Mouse (Mus musculus) G1E (cell line): ENCODE data around the gene Snx10.

Experiments used
- CTCF ChIP-seq: IDR thresholded peaks from 2 replicates; pipeline ENCODE4 v1.5.1; 2012; ENCODE audit warnings: low read depth, low read length, inconsistent platforms, mixed read lengths
- GATA1 ChIP-seq: IDR thresholded peaks from 2 replicates; pipeline ENCODE4 v1.6.1; 2012; ENCODE audit warnings: borderline replicate concordance, low read length, inconsistent platforms, mixed read lengths
- GATA2 ChIP-seq: IDR thresholded peaks from 2 replicates; pipeline ENCODE4 v1.6.1; 2012; ENCODE audit warnings: low read depth, low read length, inconsistent platforms, borderline replicate concordance
- TAL1 ChIP-seq: conservative IDR thresholded peaks from 2 replicates; pipeline ENCODE4 v1.6.1; 2012; ENCODE audit warnings: low read depth, low read length, inconsistent platforms, mixed read lengths

GRCm38 (mm10) chr6:51636019-51636568 is 112.4 kb downstream of the Snx10 start:
- TF ChIP-seq CTCF (no peak), TAL1 (no peak), GATA1 (no peak), GATA2 (no peak)
